Mouse (Mus musculus) layer of hippocampus, adult 2 months (tissue): Measurements from ENCODE around the gene Polr1d. TPM values are rescaled to one million over a fixed set of nuclear protein-coding genes. Genes with fewer than 3 reads are reported as not detected.
A peak's percentile ranks its signal among the peaks of the same experiment; 100 is the strongest.

Experiments
- DNase-seq, 2 experiments: peaks; one replicate each; pipeline ENCODE4 v3.0.0; 2022; ENCODE audit warnings: low spot score in 2 of 2
- H3K27ac ChIP-seq: fragments of 200-600 bp; 2 replicates; pipeline ENCODE4 v1.8.1; 2022
- H3K4me3 ChIP-seq: fragments of 200-600 bp; 2 replicates; pipeline ENCODE4 v1.8.1; 2022; ENCODE audit warnings: mild to moderate bottlenecking
- CTCF ChIP-seq: fragments of 200-600 bp; conservative IDR thresholded peaks from 2 replicates; pipeline ENCODE4 v1.8.1; 2022; ENCODE audit warnings: antibody characterized with exemption, mild to moderate bottlenecking, moderate library complexity
- total RNA-seq, 2 experiments: library from RNA; stranded (reverse); gene quantifications; 2 replicates each; pipeline ENCODE4 v1.2.3; 2021

Gene Polr1d
- total RNA-seq, 2 experiments from 2014 or later, result 63.1 to 69.7 TPM

GRCm38 (mm10) chr5:147135994-147136393, 59.1 kb downstream of the Polr1d start:
- Histone ChIP-seq H3K4me3 (no peak overlapping the region), H3K27ac (no peak overlapping the region)
- no peak for DNase-seq
- TF ChIP-seq CTCF, result no peak

GRCm38 (mm10) chr5:147147340-147147739, 70.5 kb downstream of the Polr1d start:
- DNase-seq, result no peak
- H3K27ac ChIP-seq, result no peak overlapping the region
- TF ChIP-seq CTCF, result peak; percentile 67
- H3K4me3 ChIP-seq, result no peak overlapping the region

- Histone ChIP-seq H3K27ac (no peak overlapping the region), H3K4me3 (no peak overlapping the region)
- DNase-seq, result no peak
- TF ChIP-seq CTCF, result no peak
Measured at GRCm38 (mm10) chr5:147154806-147155371, 78.0 kb downstream of the Polr1d start.

- Histone ChIP-seq H3K27ac (no peak overlapping the region), H3K4me3 (no peak overlapping the region)
- no peak for TF ChIP-seq CTCF
- DNase-seq, result peak in 1 of 2 experiments; percentile 23
Measured at GRCm38 (mm10) chr5:147155449-147156133, 78.7 kb downstream of the Polr1d start.

GRCm38 (mm10) chr5:147156376-147156775, 79.5 kb downstream of the Polr1d start:
- Histone ChIP-seq H3K4me3 (no peak overlapping the region), H3K27ac (no peak overlapping the region)
- TF ChIP-seq CTCF, result no peak
- no peak for DNase-seq

- no peak overlapping the region for H3K4me3 ChIP-seq
- DNase-seq, result no peak
- no peak for TF ChIP-seq CTCF
- no peak overlapping the region for H3K27ac ChIP-seq
Measured at GRCm38 (mm10) chr5:147157441-147157840, 80.6 kb downstream of the Polr1d start.

- no peak overlapping the region for H3K4me3 ChIP-seq
- no peak for DNase-seq
- no peak for TF ChIP-seq CTCF
Measured at GRCm38 (mm10) chr5:147159320-147159719, 82.5 kb downstream of the Polr1d start.

GRCm38 (mm10) chr5:147159792-147160191, 82.9 kb downstream of the Polr1d start:
- no peak for TF ChIP-seq CTCF
- no peak overlapping the region for H3K27ac ChIP-seq
- DNase-seq, result no peak
- H3K4me3 ChIP-seq, result no peak overlapping the region

More at GRCm38 (mm10) chr5:147159320-147159719, 82.5 kb downstream of the Polr1d start:
- no peak overlapping the region for H3K27ac ChIP-seq

Other genes with a start within 250 kb of the Polr1d start
- gene Rpl21, start 244.2 kb upstream of the Polr1d start, total RNA-seq, result 100 to 1,000 TPM; 205 to 212 TPM
- 10 to 100 TPM; 11.0 to 13.7 TPM for gene Rasl11a, start 232.0 kb upstream of the Polr1d start, total RNA-seq
- 10 to 100 TPM; 23.3 to 24.7 TPM for gene Gtf3a, start 128.4 kb upstream of the Polr1d start, total RNA-seq
- 10 to 100 TPM; 20.1 to 20.3 TPM for gene Mtif3, start 113.2 kb upstream of the Polr1d start, total RNA-seq
- 1 to 10 TPM; 5.5 to 6.6 TPM for gene Lnx2, start 464 bp upstream of the Polr1d start, total RNA-seq
- under 1 TPM; 0.20 to 0.52 TPM for gene Gsx1, start 111.6 kb downstream of the Polr1d start, total RNA-seq
- not detected for gene Pdx1, start 192.9 kb downstream of the Polr1d start, total RNA-seq
- gene Cdx2, start 230.2 kb downstream of the Polr1d start, total RNA-seq, result not detected
- not detected for gene Urad, start 245.4 kb downstream of the Polr1d start, total RNA-seq